Mouse (Mus musculus) liver, embryonic 15.5 days (tissue): Measurements from ENCODE around the gene Becn1. TPM values are rescaled to one million over a fixed set of nuclear protein-coding genes. Genes with fewer than 3 reads are reported as not detected.

Source experiments
- ATAC-seq: fragments of 200-750 bp; cut with Nextera tagmentation; 2 replicates; pipeline ENCODE4 v1.8.0; 2017; ENCODE audit warnings: moderate number of reproducible peaks, mild to moderate bottlenecking, moderate library complexity; ENCODE audit not compliant: insufficient read depth
- H3K27ac ChIP-seq: fragments of 300-500 bp; sonication (generic); replicated peaks from 2 replicates; pipeline ENCODE4 v1.5.1; 2015; ENCODE audit warnings: mild to moderate bottlenecking, inconsistent platforms
- H3K27me3 ChIP-seq: fragments of 300-500 bp; sonication (generic); 2 replicates; pipeline ENCODE4 v1.6.1; 2015; ENCODE audit warnings: mild to moderate bottlenecking, inconsistent platforms
- H3K36me3 ChIP-seq: fragments of 300-500 bp; sonication (generic); replicated peaks from 2 replicates; pipeline ENCODE4 v1.6.1; 2015; ENCODE audit warnings: moderate library complexity, mild to moderate bottlenecking, inconsistent platforms
- H3K4me1 ChIP-seq: fragments of 300-500 bp; sonication (generic); replicated peaks from 2 replicates; pipeline ENCODE4 v1.6.1; 2015; ENCODE audit warnings: inconsistent platforms
- H3K4me2 ChIP-seq: fragments of 300-500 bp; sonication (generic); 2 replicates; pipeline ENCODE4 v1.6.1; 2015; ENCODE audit warnings: moderate library complexity, mild to moderate bottlenecking, inconsistent platforms
- H3K4me3 ChIP-seq: fragments of 300-500 bp; sonication (generic); replicated peaks from 2 replicates; pipeline ENCODE4 v1.5.1; 2015; ENCODE audit warnings: mild to moderate bottlenecking, inconsistent platforms
- H3K9ac ChIP-seq: fragments of 300-500 bp; sonication (generic); 2 replicates; pipeline ENCODE4 v1.6.1; 2015; ENCODE audit warnings: moderate library complexity, mild to moderate bottlenecking, inconsistent platforms
- H3K9me3 ChIP-seq: fragments of 300-500 bp; sonication (generic); replicated peaks from 2 replicates; pipeline ENCODE4 v1.6.1; 2016; ENCODE audit warnings: inconsistent platforms
- WGBS: fragments of 180-500 bp; shearing (Covaris S2); methylation state at CpG from one replicate; pipeline ENCODE4 v1.1.7; 2015; ENCODE audit warnings: mixed read lengths; ENCODE audit not compliant: insufficient replicate concordance; 5-methylcytosine and 5-hydroxymethylcytosine counted together
- polyA plus RNA-seq: library from polyadenylated mRNA; unstranded; fragments of >200 nt; fragmentation: Nextera tagmentation; extraction: Ambion mirVana; gene quantifications from 2 replicates; pipeline ENCODE4 v1.2.1, GENCODE M21; 2015

The Becn1 gene
- polyA plus RNA-seq, 1 experiment from 2014 or later, result 94.0 TPM

- Histone ChIP-seq H3K36me3 (peaks cover 17% of the 10 kb centered on the region), H3K9me3 (no peaks in the 10 kb centered on the region), H3K4me1 (peaks cover 54% of the 10 kb centered on the region), H3K9ac (peak overlapping the region; percentile 92), H3K4me2 (peak overlapping the region; percentile 84), H3K4me3 (peak overlapping the region; percentile 88), H3K27me3 (peaks cover 16% of the 10 kb centered on the region), H3K27ac (peak overlapping the region; percentile 90)
- 9% methylated on average over 7 of the region's 7 CpGs for WGBS
- 0 out of 2 replicates have a peak, but pooled peaks have one; percentile 16 for ATAC-seq
Observed at GRCm38 (mm10) chr11:101252941-101253340, 49.1 kb downstream of the Becn1 start.

- 65% methylated on average over 2 of the region's 2 CpGs for WGBS
- Histone ChIP-seq H3K27ac (no peak overlapping the region), H3K9ac (no peak overlapping the region), H3K4me1 (peaks cover 48% of the 10 kb centered on the region), H3K4me2 (no peak overlapping the region), H3K9me3 (no peaks in the 10 kb centered on the region), H3K36me3 (peaks cover 4% of the 10 kb centered on the region), H3K4me3 (no peak overlapping the region), H3K27me3 (peaks cover 35% of the 10 kb centered on the region)
- ATAC-seq, result no peak
Observed at GRCm38 (mm10) chr11:101251031-101251430, 51.1 kb downstream of the Becn1 start.

DNA sequence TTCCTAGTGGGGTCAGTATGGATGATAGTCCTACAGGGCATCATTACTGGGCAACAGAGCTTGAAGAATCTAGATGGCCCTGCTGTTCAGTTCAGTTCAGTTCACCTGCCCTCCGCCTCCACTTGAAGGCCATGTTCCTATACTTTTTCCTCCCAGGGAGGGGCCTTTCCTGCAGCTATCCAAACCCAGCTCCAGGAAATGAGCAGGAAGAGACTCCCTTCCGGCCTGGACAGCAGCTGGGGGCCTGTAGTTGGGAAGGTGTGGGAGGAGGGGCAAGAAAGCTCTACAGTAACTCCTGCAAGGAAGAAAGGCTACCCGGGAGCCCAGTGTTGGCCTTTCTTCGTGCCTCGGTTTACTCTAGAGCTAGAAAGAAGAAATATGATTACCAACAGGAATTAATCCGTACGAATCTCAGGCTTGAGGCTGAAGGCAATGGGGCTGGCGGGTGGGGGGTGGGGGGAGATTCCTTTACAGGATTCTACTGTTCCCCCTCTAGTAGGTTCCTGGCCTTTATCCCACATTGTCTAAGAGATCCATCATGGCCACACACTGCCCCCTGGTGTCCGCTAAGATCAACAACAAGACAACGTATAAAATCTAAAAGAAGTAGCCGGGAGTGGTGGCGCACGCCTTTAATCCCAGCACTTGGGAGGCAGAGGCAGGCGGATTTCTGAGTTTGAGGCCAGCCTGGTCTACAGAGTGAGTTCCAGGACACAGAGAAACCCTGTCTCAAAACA, 53.7 kb downstream of the Becn1 start:
- ATAC-seq, result no peak
- no peak overlapping the region for H3K4me3 ChIP-seq
- peaks cover 61% of the 10 kb centered on the region for H3K27me3 ChIP-seq

DNA sequence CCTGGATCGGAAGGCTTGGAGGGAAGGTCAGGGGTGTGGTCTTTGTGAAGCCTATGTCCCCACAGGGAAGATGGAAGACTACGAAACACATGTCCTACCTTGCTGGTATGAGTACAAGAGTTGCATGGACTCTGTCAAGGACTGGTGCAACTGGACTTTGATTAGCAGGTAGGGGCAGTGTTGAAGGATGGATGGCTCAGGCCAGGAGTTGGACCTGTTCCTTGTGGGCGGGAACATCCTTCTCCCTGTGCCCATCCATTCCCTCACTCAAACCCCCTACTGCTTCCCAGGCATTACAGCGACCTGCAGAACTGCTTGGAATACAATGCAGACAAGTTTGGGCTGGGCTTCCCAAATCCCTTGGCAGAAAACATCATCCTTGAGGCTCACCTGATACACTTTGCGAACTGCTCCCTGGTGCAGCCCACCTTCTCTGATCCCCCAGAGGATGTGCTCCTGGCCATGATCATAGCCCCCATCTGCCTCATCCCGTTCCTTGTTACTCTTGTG, 54.5 kb downstream of the Becn1 start:
- no peak for ATAC-seq
- Histone ChIP-seq H3K27me3 (peaks cover 70% of the 10 kb centered on the region), H3K4me2 (peak overlapping the region; percentile 74; the same call in 1 of the 2 replicates), H3K4me3 (no peak overlapping the region), H3K9ac (no peak overlapping the region), H3K4me1 (peaks cover 37% of the 10 kb centered on the region), H3K27ac (no peak overlapping the region), H3K9me3 (no peaks in the 10 kb centered on the region), H3K36me3 (no peaks in the 10 kb centered on the region)
- WGBS, result 69% methylated on average over 6 of the region's 6 CpGs

More for the DNA sequence above, 53.7 kb downstream of the Becn1 start:
- 26% methylated on average over 14 of the region's 14 CpGs for WGBS
- peaks cover 44% of the 10 kb centered on the region for H3K4me1 ChIP-seq
- H3K36me3 ChIP-seq, result no peaks in the 10 kb centered on the region
- H3K9ac ChIP-seq, result no peak overlapping the region
- H3K27ac ChIP-seq, result no peak overlapping the region
- H3K9me3 ChIP-seq, result no peaks in the 10 kb centered on the region
- H3K4me2 ChIP-seq, result no peak overlapping the region

GRCm38 (mm10) chr11:101246702-101247012, 55.4 kb downstream of the Becn1 start:
- 13% methylated on average over 7 of the region's 7 CpGs for WGBS
- Histone ChIP-seq H3K9ac (peak overlapping the region; percentile 32; the same call in 1 of the 2 replicates), H3K27ac (no peak overlapping the region), H3K36me3 (no peaks in the 10 kb centered on the region), H3K4me3 (peak overlapping the region; percentile 51), H3K4me1 (peaks cover 32% of the 10 kb centered on the region), H3K27me3 (peaks cover 79% of the 10 kb centered on the region), H3K9me3 (no peaks in the 10 kb centered on the region), H3K4me2 (peak overlapping the region; percentile 74)
- 0 out of 2 replicates have a peak, but pooled peaks have one; percentile 16 for ATAC-seq

DNA sequence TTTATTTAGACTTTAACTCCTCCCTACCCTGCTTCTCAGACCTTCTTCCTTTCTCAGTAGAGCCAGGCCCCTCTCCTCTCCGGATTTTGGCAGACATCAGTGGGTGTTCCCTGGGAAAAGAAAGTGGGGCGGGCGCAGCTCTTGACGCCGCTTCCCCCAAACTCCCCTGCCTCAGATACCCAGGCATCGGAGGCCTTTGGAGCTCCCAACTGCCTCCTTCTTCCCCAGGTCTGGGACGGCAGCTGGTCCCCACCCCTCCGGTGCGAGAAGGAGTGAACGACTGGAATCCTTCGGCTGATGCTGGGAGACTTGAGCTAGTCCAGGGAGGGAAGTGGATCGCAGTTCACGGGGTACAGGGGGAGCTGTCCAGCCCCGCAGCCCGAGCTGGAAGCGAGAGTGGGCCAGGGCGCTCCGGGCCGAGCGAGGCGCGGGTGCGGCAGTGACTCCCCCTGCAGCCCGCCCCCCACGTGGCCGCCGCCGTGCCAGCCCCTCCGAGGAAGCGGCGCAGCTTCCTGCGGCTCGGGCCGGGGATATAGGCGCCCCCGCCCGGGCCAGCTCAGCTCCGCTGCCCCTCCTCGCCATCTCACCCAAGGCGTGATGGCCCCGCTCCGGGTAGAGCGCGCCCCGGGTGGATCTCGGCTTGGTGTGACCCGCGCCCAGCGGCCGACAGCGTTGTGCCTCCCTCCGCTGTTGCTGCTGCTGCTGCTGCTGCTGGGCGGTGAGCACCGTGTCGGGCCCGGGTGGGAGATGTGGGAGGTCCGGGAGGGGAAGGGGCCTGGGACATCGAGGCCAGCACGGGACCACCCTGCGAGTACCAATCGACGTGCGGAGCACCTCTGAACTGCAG, 56.0 kb downstream of the Becn1 start, which contains the start of gene Ramp2:
Gene Ramp2 (plus strand): TSS at position 174 of the 847 bp plus-strand sequence.
- peak within 1 kb of the TSS; percentile 32; the same call in 1 of the 2 replicates for H3K9ac ChIP-seq
- WGBS, result 2% methylated on average over 62 of the region's 63 CpGs
- ATAC-seq, result peak; percentile 25
- H3K4me1 ChIP-seq, result peaks cover 32% of the 10 kb centered on the region
- H3K4me3 ChIP-seq, result peak within 1 kb of the TSS; percentile 51
- peaks cover 76% of the 10 kb centered on the region for H3K27me3 ChIP-seq
- H3K4me2 ChIP-seq, result peak within 1 kb of the TSS; percentile 74
- H3K9me3 ChIP-seq, result no peaks in the 10 kb centered on the region
- H3K27ac ChIP-seq, result no peak within 1 kb of the TSS
- no peaks in the 10 kb centered on the region for H3K36me3 ChIP-seq

GRCm38 (mm10) chr11:101245071-101245470, 57.0 kb downstream of the Becn1 start:
- Histone ChIP-seq H3K4me3 (no peak overlapping the region), H3K27ac (no peak overlapping the region), H3K9me3 (no peaks in the 10 kb centered on the region), H3K36me3 (no peaks in the 10 kb centered on the region), H3K4me1 (peaks cover 32% of the 10 kb centered on the region), H3K9ac (no peak overlapping the region), H3K27me3 (peaks cover 75% of the 10 kb centered on the region), H3K4me2 (no peak overlapping the region)
- WGBS, result 43% methylated on average over 4 of the region's 4 CpGs
- ATAC-seq, result no peak

DNA sequence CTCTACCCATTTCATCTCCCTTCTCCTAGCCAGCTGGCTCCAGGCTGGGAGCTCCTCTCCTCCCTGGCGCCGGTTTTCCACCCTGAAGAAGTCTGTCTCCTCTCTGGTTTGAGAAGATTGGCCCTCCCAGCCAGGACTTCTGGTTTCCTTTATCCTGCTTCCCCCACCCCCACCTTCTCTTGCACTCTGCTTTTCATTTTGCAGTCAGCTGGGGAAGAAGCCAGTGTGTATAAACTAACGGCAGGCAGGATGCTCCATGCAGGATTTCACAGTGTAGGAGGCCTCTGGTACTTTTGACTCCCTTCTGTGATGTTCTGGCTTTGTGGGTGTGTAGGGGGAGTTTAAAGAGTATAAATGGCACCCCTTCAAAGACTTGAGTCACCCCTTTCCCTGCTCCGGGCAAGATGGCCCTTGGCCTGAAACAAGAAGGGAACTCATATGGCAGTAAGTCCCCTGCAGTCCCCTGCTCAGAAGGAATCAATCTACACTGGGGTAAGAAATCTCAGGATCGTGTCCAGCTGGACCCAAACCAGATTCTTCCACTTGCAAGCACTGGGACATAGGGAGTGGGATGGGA, 63.9 kb downstream of the Becn1 start:
- Histone ChIP-seq H3K27ac (no peak overlapping the region), H3K4me3 (no peak overlapping the region), H3K9me3 (no peaks in the 10 kb centered on the region), H3K9ac (no peak overlapping the region), H3K27me3 (peaks cover 45% of the 10 kb centered on the region), H3K4me1 (no peaks in the 10 kb centered on the region), H3K4me2 (no peak overlapping the region), H3K36me3 (no peaks in the 10 kb centered on the region)
- 52% methylated on average over 5 of the region's 5 CpGs for WGBS
- no peak for ATAC-seq

DNA sequence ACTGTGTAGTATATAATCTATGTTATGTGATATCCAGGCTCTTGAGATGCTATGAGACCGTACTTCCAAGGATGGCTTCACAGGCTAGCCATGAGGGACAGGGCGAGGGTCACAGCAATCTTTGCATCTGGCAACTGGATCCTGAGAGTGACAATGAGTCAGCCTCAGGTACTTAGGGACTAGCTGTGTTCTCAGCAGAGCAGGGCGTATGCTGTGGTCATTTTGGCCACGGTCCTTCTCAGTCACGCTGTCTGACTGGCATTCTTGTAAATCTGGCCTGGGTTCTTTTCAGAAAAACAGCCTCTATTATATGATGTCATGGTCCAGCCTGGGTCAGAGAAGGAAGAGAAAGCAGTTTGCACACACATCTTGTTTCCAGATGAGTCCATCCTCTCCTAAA, 65.3 kb downstream of the Becn1 start:
- 86% methylated on average over 5 of the region's 5 CpGs for WGBS
- Histone ChIP-seq H3K4me1 (peaks cover 4% of the 10 kb centered on the region), H3K9ac (no peak overlapping the region), H3K27ac (no peak overlapping the region), H3K9me3 (no peaks in the 10 kb centered on the region), H3K4me3 (no peak overlapping the region), H3K27me3 (peaks cover 43% of the 10 kb centered on the region), H3K36me3 (no peaks in the 10 kb centered on the region), H3K4me2 (no peak overlapping the region)
- ATAC-seq, result no peak
